In the genomic region with DNA sequence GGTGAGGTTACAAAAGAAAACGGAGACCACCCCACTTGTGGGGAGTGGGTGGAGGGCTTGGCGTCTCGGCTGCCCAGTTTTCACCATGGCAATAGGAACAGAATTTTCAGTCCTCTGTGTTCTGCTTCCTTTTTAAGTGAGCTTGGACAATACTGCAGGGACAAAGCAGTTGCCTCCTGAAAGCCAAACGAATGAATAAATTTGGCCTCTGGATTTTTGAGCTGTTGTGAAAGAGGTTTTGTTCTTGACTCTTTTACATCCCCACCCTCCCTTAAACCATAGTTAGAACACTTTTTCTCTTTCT, we compare ENCODE assay signal across 17 mouse cellular contexts.
A peak's percentile ranks its signal among the peaks of the same experiment; 100 is the strongest.
DNase-seq lines count a peak whose midpoint lies in the region; ATAC-seq lines count a peak whose summit lies in the region.
"Had no signal": no experiment of that assay in that cellular context is flagged by ENCODE, and none has a peak within 500 bp of the region (broad histone marks: within the 10 kb centered on the region; RNA-seq: fewer than 3 reads in every experiment).

No protein-coding gene starts in this region.

- H3K27ac ChIP-seq in forebrain, embryonic 10.5 days: peak overlapping the region; percentile 75
- peak overlapping the region; percentile 68 for H3K27ac ChIP-seq in hindbrain, embryonic 12.5 days
- H3K27ac ChIP-seq in midbrain, embryonic 14.5 days (replicated peaks; ENCODE audit: low read depth, low read length): no peak overlapping the region
- H3K27ac ChIP-seq: lung, embryonic 15.5 days had no signal

- no peak overlapping the region for H3K4me3 ChIP-seq in forebrain, embryonic 10.5 days
- H3K4me3 ChIP-seq in hindbrain, embryonic 12.5 days: no peak overlapping the region
- H3K4me3 ChIP-seq in midbrain, embryonic 14.5 days (replicated peaks; ENCODE audit: low read depth, low read length): no peak overlapping the region
- H3K4me3 ChIP-seq: erythroblast, embryonic 14.5 days; heart, embryonic 12.5 days; lung, embryonic 15.5 days; megakaryocyte, embryonic 14.5 days had no signal

- H3K4me2 ChIP-seq in hindbrain, embryonic 12.5 days (replicated peaks): peak overlapping the region; percentile 29; the same call in 1 of the 2 replicates
- H3K4me2 ChIP-seq in midbrain, embryonic 14.5 days (ENCODE audit: low read length): no peak overlapping the region
- H3K4me2 ChIP-seq: heart, embryonic 12.5 days; lung, embryonic 15.5 days had no signal

- H3K4me1 ChIP-seq in forebrain, embryonic 10.5 days: peaks cover 70% of the 10 kb centered on the region
- peaks cover 56% of the 10 kb centered on the region for H3K4me1 ChIP-seq in hindbrain, embryonic 12.5 days
- H3K4me1 ChIP-seq in midbrain, embryonic 14.5 days (ENCODE audit: control insufficient read depth, insufficient read depth, low read length): peaks cover 26% of the 10 kb centered on the region; the same call in 1 of the 2 replicates
- H3K4me1 ChIP-seq: megakaryocyte, embryonic 14.5 days had no signal

- ATAC-seq in hindbrain, embryonic 12.5 days (ENCODE audit: low FRiP score): peak; percentile 72
- no peak; the same call in 1 of the 2 replicates for ATAC-seq in midbrain, embryonic 14.5 days (ENCODE audit: low FRiP score, low TSS enrichment)

- peak; percentile 87 for DNase-seq in heart, adult 11 months
- DNase-seq in heart, adult 9 months (ENCODE audit: low spot score in 2 of 2): no peak
- peak; percentile 23 for DNase-seq in forebrain, embryonic 10.5 days (ENCODE audit: extremely low spot score, low spot score)
- peak; percentile 51 for DNase-seq in midbrain, embryonic 14.5 days
- no peak for DNase-seq in Muller cell, postnatal 12 days (ENCODE audit: inconsistent ontology term)
- DNase-seq in MN1 (ENCODE audit: low spot score): no peak
- no peak for DNase-seq in frontal cortex, postnatal 25 days (ENCODE audit: low spot score in 2 of 2)
- DNase-seq: adrenal gland, postnatal 25 days; gastrocnemius, postnatal 10 days; kidney, adult 9 months; liver; right cerebral cortex, adult 18-20 months had no signal

- WGBS in forebrain, embryonic 10.5 days: 26% methylated on average over 4 of the region's 4 CpGs
- WGBS in hindbrain, embryonic 12.5 days: 16% methylated on average over 4 of the region's 4 CpGs
- WGBS in midbrain, embryonic 14.5 days: 5% methylated on average over 4 of the region's 4 CpGs

- H3K36me3 ChIP-seq in forebrain, embryonic 10.5 days (replicated peaks): no peaks in the 10 kb centered on the region
- H3K36me3 ChIP-seq in hindbrain, embryonic 12.5 days: no peaks in the 10 kb centered on the region
- H3K36me3 ChIP-seq in midbrain, embryonic 14.5 days (ENCODE audit: control insufficient read depth, insufficient read depth, low read length): no peaks in the 10 kb centered on the region
- H3K36me3 ChIP-seq: heart, embryonic 12.5 days; lung, embryonic 15.5 days had no signal

- no peaks in the 10 kb centered on the region for H3K9me3 ChIP-seq in forebrain, embryonic 10.5 days
- H3K9me3 ChIP-seq in hindbrain, embryonic 12.5 days (replicated peaks): no peaks in the 10 kb centered on the region
- H3K9me3 ChIP-seq in midbrain, embryonic 14.5 days (ENCODE audit: control insufficient read depth, low read length): no peaks in the 10 kb centered on the region
- H3K9me3 ChIP-seq: heart, embryonic 12.5 days; lung, embryonic 15.5 days had no signal

- no peak overlapping the region for H3K9ac ChIP-seq in hindbrain, embryonic 12.5 days
- H3K9ac ChIP-seq in midbrain, embryonic 14.5 days (replicated peaks; ENCODE audit: low read length): no peak overlapping the region
- H3K9ac ChIP-seq: heart, embryonic 12.5 days; lung, embryonic 15.5 days had no signal

- H3K27me3 ChIP-seq in forebrain, embryonic 10.5 days (ENCODE audit: poor library complexity, severe bottlenecking): no peaks in the 10 kb centered on the region
- no peaks in the 10 kb centered on the region for H3K27me3 ChIP-seq in hindbrain, embryonic 12.5 days
- H3K27me3 ChIP-seq in midbrain, embryonic 14.5 days (ENCODE audit: control insufficient read depth, insufficient read depth, low read length): no peaks in the 10 kb centered on the region
- H3K27me3 ChIP-seq: heart, embryonic 12.5 days; lung, embryonic 15.5 days; megakaryocyte, embryonic 14.5 days had no signal

Comparison
In these comparisons a context has a peak if more than half of its experiments do, and no peak if none do; other contexts are left out.
1. DNase-seq: peak in heart, adult 11 months (single experiment), forebrain, embryonic 10.5 days (single experiment) and midbrain, embryonic 14.5 days (single experiment); none in heart, adult 9 months (0 of 2), Muller cell, postnatal 12 days (single experiment), MN1 (single experiment) and frontal cortex, postnatal 25 days (0 of 2).